Mouse (Mus musculus): ENCODE results near the gene Rptor. TPM values are rescaled to one million over a fixed set of nuclear protein-coding genes. Genes with fewer than 3 reads are reported as not detected.
A peak's percentile ranks its signal among the peaks of the same experiment; 100 is the strongest.

Gene Rptor
- polyA plus RNA-seq, 1 experiment from 2014 or later = 9.9 TPM

DNA sequence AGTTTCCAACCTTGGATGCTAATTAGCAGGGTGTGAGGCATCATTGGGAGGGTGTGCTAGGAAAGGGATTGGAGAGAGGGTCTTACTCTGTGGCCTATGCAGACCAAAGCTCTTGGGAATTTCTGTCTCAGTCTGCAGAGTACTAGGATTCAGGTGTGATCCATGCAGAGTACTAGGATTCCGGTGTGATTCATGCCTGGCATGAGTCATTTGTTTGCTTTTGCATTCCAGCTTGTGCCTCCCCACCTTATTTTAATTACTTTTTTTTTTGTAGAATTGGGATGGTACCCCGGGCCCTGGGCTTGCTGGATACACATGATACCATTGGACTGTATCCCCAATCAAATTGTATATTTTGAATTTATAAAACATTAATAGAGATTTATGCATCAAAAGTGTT lies 93.7 kb downstream of the Rptor start:
- Histone ChIP-seq H3K9me3 (replicated peaks; ENCODE audit: control insufficient read depth, low read length, poor library complexity, severe bottlenecking) (no peaks in the 10 kb centered on the region), H3K36me3 (ENCODE audit: control insufficient read depth, insufficient read depth, low read length) (no peaks in the 10 kb centered on the region), H3K9ac (ENCODE audit: low read depth, low read length) (no peak overlapping the region), H3K4me1 (ENCODE audit: control insufficient read depth, insufficient read depth, low read length) (peaks cover 7% of the 10 kb centered on the region; the same call in 1 of the 2 replicates), H3K27me3 (ENCODE audit: control insufficient read depth, insufficient read depth, low read depth, low read length) (no peaks in the 10 kb centered on the region), H3K4me3 (ENCODE audit: low read depth, low read length) (no peak overlapping the region), H3K27ac (ENCODE audit: low read length) (no peak overlapping the region), H3K4me2 (ENCODE audit: low read length) (no peak overlapping the region)
- no peak for ATAC-seq
- whole genome bisulfite sequencing = 90% methylated on average over 2 of the region's 2 CpGs

- no peaks in the 10 kb centered on the region for H3K9me3 ChIP-seq (replicated peaks; ENCODE audit: control insufficient read depth, low read length, poor library complexity, severe bottlenecking)
- no peak overlapping the region for H3K4me3 ChIP-seq (ENCODE audit: low read depth, low read length)
- ATAC-seq = no peak
- no peak overlapping the region for H3K27ac ChIP-seq (ENCODE audit: low read length)
- WGBS = 91% methylated on average over 4 of the region's 6 CpGs
- H3K9ac ChIP-seq (ENCODE audit: low read depth, low read length) = no peak overlapping the region
- H3K4me2 ChIP-seq (ENCODE audit: low read length) = no peak overlapping the region
- H3K4me1 ChIP-seq (ENCODE audit: control insufficient read depth, insufficient read depth, low read length) = peaks cover 5% of the 10 kb centered on the region
- no peaks in the 10 kb centered on the region for H3K27me3 ChIP-seq (ENCODE audit: control insufficient read depth, insufficient read depth, low read depth, low read length)
- H3K36me3 ChIP-seq (ENCODE audit: control insufficient read depth, insufficient read depth, low read length) = no peaks in the 10 kb centered on the region
These were observed 102.8 kb downstream of the Rptor start for GRCm38 (mm10) chr11:119705381-119706066.

DNA sequence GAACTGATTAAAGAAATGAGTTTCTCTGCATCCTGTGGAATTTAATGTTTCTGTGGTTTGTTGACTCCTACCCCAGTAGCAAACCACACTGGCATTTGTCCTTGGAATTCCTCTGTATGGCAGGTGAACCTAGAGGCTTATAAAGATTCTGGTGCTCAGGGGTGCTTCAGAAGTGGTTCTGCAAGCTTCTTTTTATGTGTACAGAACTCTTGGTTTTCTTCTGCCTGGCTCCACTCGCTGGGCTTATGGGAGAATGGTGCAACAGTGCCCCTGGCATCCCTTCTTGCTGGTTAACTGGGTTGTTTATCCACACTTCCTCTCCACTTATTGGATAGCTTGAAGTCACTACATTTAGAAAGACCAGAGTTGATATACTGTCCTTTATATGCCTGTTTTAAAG lies 104.6 kb downstream of the Rptor start:
- WGBS = 86% methylated on average over 1 of the region's 1 CpGs
- H3K27me3 ChIP-seq (ENCODE audit: control insufficient read depth, insufficient read depth, low read depth, low read length) = no peaks in the 10 kb centered on the region
- no peak overlapping the region for H3K4me2 ChIP-seq (ENCODE audit: low read length)
- H3K4me3 ChIP-seq (ENCODE audit: low read depth, low read length) = no peak overlapping the region
- no peak for ATAC-seq
- H3K27ac ChIP-seq (ENCODE audit: low read length) = no peak overlapping the region
- no peaks in the 10 kb centered on the region for H3K9me3 ChIP-seq (replicated peaks; ENCODE audit: control insufficient read depth, low read length, poor library complexity, severe bottlenecking)
- no peak overlapping the region for H3K9ac ChIP-seq (ENCODE audit: low read depth, low read length)
- H3K36me3 ChIP-seq (ENCODE audit: control insufficient read depth, insufficient read depth, low read length) = no peaks in the 10 kb centered on the region
- H3K4me1 ChIP-seq (ENCODE audit: control insufficient read depth, insufficient read depth, low read length) = peaks cover 8% of the 10 kb centered on the region

- Histone ChIP-seq H3K9ac (ENCODE audit: low read depth, low read length) (no peak overlapping the region), H3K4me1 (ENCODE audit: control insufficient read depth, insufficient read depth, low read length) (peaks cover 8% of the 10 kb centered on the region), H3K9me3 (replicated peaks; ENCODE audit: control insufficient read depth, low read length, poor library complexity, severe bottlenecking) (no peaks in the 10 kb centered on the region), H3K36me3 (ENCODE audit: control insufficient read depth, insufficient read depth, low read length) (no peaks in the 10 kb centered on the region), H3K27ac (ENCODE audit: low read length) (peak overlapping the region; percentile 54; the same call in 1 of the 2 replicates), H3K4me3 (ENCODE audit: low read depth, low read length) (no peak overlapping the region), H3K27me3 (ENCODE audit: control insufficient read depth, insufficient read depth, low read depth, low read length) (no peaks in the 10 kb centered on the region), H3K4me2 (ENCODE audit: low read length) (no peak overlapping the region)
- WGBS = 35% methylated on average over 4 of the region's 4 CpGs
- ATAC-seq = no peak
These were observed 106.5 kb downstream of the Rptor start for GRCm38 (mm10) chr11:119709239-119709638.

DNA sequence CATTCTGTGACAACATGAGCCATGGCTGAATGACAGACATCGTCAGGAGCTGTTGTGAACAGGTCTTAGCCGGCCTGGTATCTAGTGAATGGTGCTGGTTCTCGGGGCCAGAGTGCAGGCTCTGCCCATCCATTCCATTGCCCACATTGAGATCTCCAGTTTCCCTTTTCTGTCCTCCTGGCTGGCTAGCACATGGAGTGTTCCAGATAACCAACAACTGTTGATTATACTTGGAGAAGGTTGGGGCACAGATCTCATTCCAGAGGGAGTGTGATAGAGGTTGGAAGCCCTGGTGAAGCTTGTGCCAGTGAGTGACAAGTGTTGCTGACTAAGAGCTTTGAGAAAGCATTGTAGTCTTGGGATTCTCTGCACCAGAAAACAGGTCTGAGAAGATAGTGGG lies 107.6 kb downstream of the Rptor start:
- Histone ChIP-seq H3K4me1 (ENCODE audit: control insufficient read depth, insufficient read depth, low read length) (peaks cover 8% of the 10 kb centered on the region), H3K4me3 (ENCODE audit: low read depth, low read length) (no peak overlapping the region), H3K27ac (ENCODE audit: low read length) (no peak overlapping the region), H3K9ac (ENCODE audit: low read depth, low read length) (no peak overlapping the region), H3K4me2 (ENCODE audit: low read length) (no peak overlapping the region), H3K9me3 (replicated peaks; ENCODE audit: control insufficient read depth, low read length, poor library complexity, severe bottlenecking) (no peaks in the 10 kb centered on the region), H3K27me3 (ENCODE audit: control insufficient read depth, insufficient read depth, low read depth, low read length) (no peaks in the 10 kb centered on the region), H3K36me3 (ENCODE audit: control insufficient read depth, insufficient read depth, low read length) (no peaks in the 10 kb centered on the region)
- 97% methylated on average over 3 of the region's 3 CpGs for WGBS
- no peak for ATAC-seq

GRCm38 (mm10) chr11:119710822-119711221 lies 108.1 kb downstream of the Rptor start:
- no peaks in the 10 kb centered on the region for H3K27me3 ChIP-seq (ENCODE audit: control insufficient read depth, insufficient read depth, low read depth, low read length)
- H3K27ac ChIP-seq (ENCODE audit: low read length) = no peak overlapping the region
- no peak for ATAC-seq
- H3K4me1 ChIP-seq (ENCODE audit: control insufficient read depth, insufficient read depth, low read length) = peaks cover 8% of the 10 kb centered on the region
- no peak overlapping the region for H3K4me3 ChIP-seq (ENCODE audit: low read depth, low read length)
- no peaks in the 10 kb centered on the region for H3K36me3 ChIP-seq (ENCODE audit: control insufficient read depth, insufficient read depth, low read length)
- no peak overlapping the region for H3K9ac ChIP-seq (ENCODE audit: low read depth, low read length)
- H3K9me3 ChIP-seq (replicated peaks; ENCODE audit: control insufficient read depth, low read length, poor library complexity, severe bottlenecking) = no peaks in the 10 kb centered on the region
- no peak overlapping the region for H3K4me2 ChIP-seq (ENCODE audit: low read length)
- 85% methylated on average over 5 of the region's 5 CpGs for WGBS

GRCm38 (mm10) chr11:119715437-119715836 lies 112.7 kb downstream of the Rptor start:
- 46% methylated on average over 5 of the region's 5 CpGs for WGBS
- no peak for ATAC-seq
- Histone ChIP-seq H3K36me3 (ENCODE audit: control insufficient read depth, insufficient read depth, low read length) (no peaks in the 10 kb centered on the region), H3K4me3 (ENCODE audit: low read depth, low read length) (no peak overlapping the region), H3K9ac (ENCODE audit: low read depth, low read length) (no peak overlapping the region), H3K27me3 (ENCODE audit: control insufficient read depth, insufficient read depth, low read depth, low read length) (no peaks in the 10 kb centered on the region), H3K4me1 (ENCODE audit: control insufficient read depth, insufficient read depth, low read length) (0 out of 2 replicates have a peak, but pooled peaks cover 2% of the 10 kb centered on the region), H3K27ac (ENCODE audit: low read length) (no peak overlapping the region), H3K4me2 (ENCODE audit: low read length) (no peak overlapping the region), H3K9me3 (replicated peaks; ENCODE audit: control insufficient read depth, low read length, poor library complexity, severe bottlenecking) (no peaks in the 10 kb centered on the region)

DNA sequence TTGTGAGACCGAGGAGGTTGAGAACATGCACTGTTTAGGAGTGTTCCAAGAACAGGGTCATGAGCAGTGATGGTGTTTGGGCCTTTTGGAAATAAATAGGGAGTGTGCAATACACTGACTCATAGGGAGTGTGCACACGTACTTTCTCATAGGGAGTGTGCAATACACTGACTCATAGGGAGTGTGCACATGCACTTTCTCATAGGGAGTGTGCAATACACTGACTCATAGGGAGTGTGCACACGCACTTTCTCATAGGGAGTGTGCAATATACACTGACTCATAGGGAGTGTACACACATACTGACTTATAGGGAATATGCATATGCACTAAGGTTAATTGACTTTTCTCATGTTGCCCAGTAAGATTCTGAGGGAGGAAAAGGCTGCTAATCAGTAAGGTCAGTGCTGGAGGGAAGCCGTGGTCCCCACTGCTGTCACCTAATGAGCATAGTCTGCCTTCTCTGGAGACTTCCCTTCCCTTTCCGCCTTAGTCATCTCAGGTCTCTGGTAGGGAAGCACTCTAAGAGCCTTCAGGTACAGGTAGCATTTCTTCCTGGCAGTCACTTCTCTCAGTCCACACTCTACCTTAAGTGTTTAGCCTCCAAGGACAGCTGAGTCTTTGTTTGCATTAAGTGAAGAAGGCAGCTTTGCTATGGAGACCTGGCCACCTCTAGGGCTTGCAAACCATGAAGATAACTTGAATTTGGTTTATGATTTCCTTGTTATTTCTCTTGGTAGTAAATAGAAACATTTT lies 113.3 kb downstream of the Rptor start:
- no peaks in the 10 kb centered on the region for H3K27me3 ChIP-seq (ENCODE audit: control insufficient read depth, insufficient read depth, low read depth, low read length)
- no peaks in the 10 kb centered on the region for H3K9me3 ChIP-seq (replicated peaks; ENCODE audit: control insufficient read depth, low read length, poor library complexity, severe bottlenecking)
- no peak overlapping the region for H3K27ac ChIP-seq (ENCODE audit: low read length)
- H3K9ac ChIP-seq (ENCODE audit: low read depth, low read length) = no peak overlapping the region
- no peaks in the 10 kb centered on the region for H3K36me3 ChIP-seq (ENCODE audit: control insufficient read depth, insufficient read depth, low read length)
- no peak overlapping the region for H3K4me3 ChIP-seq (ENCODE audit: low read depth, low read length)
- no peaks in the 10 kb centered on the region for H3K4me1 ChIP-seq (ENCODE audit: control insufficient read depth, insufficient read depth, low read length)
- WGBS = 89% methylated on average over 5 of the region's 5 CpGs
- ATAC-seq = 0 out of 2 replicates have a peak, but pooled peaks have one; percentile 28
- no peak overlapping the region for H3K4me2 ChIP-seq (ENCODE audit: low read length)

DNA sequence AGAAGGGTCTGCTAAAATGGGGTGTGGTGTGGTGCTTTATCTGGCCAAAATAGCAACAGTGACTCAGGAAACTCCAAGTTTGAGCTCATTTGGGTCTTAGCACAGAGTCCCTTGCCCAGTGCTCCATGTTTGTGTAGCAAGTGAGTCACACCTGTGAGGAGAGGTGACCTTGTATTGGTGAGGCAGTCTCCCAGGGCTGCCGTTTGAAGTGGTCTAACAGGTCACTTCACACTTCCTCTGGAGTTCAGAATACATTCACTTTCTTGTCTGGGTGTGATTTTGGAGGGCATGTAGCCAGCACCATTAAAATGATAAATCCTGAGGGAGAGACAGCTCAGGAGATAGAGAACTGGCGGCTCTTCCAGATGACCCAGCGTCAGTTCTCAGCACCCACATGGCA lies 115.4 kb downstream of the Rptor start:
- Histone ChIP-seq H3K36me3 (ENCODE audit: control insufficient read depth, insufficient read depth, low read length) (no peaks in the 10 kb centered on the region), H3K27ac (ENCODE audit: low read length) (no peak overlapping the region), H3K4me2 (ENCODE audit: low read length) (no peak overlapping the region), H3K27me3 (ENCODE audit: control insufficient read depth, insufficient read depth, low read depth, low read length) (no peaks in the 10 kb centered on the region), H3K9me3 (replicated peaks; ENCODE audit: control insufficient read depth, low read length, poor library complexity, severe bottlenecking) (no peaks in the 10 kb centered on the region), H3K9ac (ENCODE audit: low read depth, low read length) (no peak overlapping the region), H3K4me3 (ENCODE audit: low read depth, low read length) (no peak overlapping the region), H3K4me1 (ENCODE audit: control insufficient read depth, insufficient read depth, low read length) (no peaks in the 10 kb centered on the region)
- WGBS = 95% methylated on average over 3 of the region's 3 CpGs
- ATAC-seq = no peak

Data from midbrain, embryonic 16.5 days (tissue).